Mouse (Mus musculus) monocyte, adult 2 months (primary cell): Measurements from ENCODE around the gene Kmt5b.
A peak's percentile ranks its signal among the peaks of the same experiment; 100 is the strongest.

Experiments
- DNase-seq, 2 experiments: peaks; one replicate each; pipeline ENCODE4 v3.0.0; 2022; ENCODE audit warnings: low spot score in 2 of 2, low read depth in 1 of 2

Kmt5b gene

DNA sequence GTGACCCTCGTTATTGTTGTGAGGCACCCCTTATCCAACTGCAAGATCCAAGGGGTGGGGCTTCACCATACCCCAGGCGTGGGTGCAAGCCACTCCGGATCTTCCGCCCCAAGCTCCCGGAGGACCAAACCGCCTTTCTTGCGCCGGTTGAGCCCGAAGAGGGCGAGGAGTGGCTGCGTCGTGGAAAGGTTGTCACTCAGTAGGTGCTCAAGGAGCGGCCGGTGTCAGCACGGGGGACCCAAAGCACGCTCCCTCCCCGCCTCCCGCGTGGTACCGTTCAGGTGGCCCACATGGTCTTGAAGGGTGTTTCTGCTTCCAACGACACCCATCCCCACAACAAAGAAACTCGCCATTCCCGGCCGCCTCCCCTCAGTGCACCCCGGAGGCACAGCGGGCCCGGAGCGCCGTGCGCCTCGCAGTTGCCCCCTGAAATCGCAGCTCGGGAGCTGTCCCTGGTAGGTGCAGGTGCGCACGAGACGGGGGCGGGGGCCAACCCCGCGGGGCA lies at the start of gene Kmt5b:
Gene Kmt5b (plus strand): TSS at position 146 of the 505 bp plus-strand sequence.
- DNase-seq = peak in 1 of 2 experiments; percentile 46

DNA sequence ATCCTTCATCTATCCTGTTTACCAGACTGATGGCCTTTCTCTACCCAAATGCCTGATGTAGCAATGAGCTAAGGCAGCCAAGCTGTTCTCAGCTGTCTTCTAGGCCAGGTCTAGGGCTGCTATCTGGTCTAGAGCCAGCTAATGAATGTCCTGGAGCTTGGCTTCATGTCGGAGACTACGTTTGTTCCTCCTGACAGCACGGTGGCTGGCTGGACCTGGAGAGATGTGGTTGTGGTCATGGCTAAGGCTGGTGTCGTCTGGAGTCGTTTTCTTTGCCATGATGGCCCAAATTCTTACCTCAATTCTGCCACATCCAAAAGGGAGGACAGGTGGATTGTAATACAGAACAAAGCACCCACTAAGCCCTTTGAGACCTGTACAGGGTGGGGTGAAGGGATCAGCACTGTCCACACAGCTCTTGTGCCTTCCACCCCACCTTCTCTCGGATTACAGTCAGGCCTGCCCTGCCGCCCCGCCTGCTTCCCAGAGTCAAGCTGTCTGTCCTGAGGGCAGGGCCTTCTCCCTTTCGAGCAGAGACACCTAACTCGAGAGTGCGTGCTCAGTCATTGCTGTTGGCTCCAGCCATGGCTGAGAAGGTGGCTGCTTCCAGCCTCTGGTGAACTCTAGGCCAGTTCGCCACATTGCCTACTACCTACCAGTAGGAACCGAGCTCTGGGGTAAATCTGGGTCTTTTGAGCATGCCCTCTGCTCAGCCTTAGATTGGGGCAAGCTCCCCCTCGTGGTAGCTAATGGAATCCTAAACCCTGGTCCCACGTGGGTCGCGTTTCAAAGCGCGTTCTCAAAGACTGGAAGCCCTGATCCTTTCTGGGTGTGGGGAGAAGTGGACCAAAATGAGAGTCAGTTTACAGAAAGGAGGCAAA lies 48.5 kb upstream of the Kmt5b start:
- DNase-seq = peak; percentile 42 to 65

DNA sequence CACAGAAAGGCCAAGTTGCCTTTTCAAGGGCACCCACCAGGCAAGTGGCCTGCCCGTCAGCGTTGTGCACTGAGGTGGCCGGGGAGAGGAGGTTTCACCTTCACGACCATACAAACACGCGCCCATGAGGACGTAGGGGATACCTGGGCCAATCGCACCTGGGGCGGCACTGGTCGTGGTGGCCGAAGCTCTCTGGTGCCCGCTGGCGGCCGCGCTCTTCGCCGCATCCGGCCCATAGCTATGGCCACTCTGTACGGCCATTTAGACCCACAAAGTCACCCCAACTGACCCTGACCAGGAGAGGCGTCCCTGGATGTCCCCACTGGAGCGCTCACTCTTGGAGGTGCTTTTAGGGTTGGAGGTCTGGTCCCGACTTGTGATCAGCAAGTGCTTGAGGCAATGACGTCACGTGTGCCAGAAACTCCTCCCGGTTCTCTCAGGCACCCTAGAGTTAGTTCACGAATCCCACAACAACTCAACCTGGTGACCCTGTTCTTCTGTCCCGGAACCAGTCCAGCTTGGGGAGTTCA lies 47.8 kb upstream of the Kmt5b start:
- DNase-seq = peak in 1 of 2 experiments; percentile 38

GRCm38 (mm10) chr19:3723170-3723569 lies 44.1 kb upstream of the Kmt5b start:
- DNase-seq = no peak

GRCm38 (mm10) chr19:3723904-3724303 lies 43.3 kb upstream of the Kmt5b start:
- peak; percentile 20 to 29 for DNase-seq

DNA sequence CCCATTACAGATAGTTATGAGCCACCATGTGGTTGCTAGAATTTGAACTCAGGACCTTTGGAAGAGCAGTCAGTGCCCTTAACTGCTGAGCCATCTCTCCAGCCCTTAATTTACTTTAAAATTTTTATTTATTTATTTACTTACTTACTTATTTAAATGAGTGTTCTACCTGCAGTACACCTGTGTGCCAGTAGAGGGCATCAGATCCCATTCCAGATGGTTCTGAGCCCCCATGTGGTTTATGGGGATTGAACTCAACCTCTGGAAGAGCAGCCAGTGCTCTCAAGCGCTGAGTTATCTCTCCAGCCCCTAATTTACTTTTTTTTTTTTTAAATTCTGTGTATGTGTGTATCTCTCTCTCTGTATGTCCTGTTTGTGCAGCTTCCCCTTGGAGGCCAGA lies 42.4 kb upstream of the Kmt5b start:
- peak; percentile 16 to 54 for DNase-seq

GRCm38 (mm10) chr19:3728901-3729300 lies 38.3 kb upstream of the Kmt5b start:
- no peak for DNase-seq

GRCm38 (mm10) chr19:3730781-3731646 lies 36.2 kb upstream of the Kmt5b start:
- DNase-seq = no peak

GRCm38 (mm10) chr19:3736001-3736400 lies 31.2 kb upstream of the Kmt5b start:
- no peak for DNase-seq

- no peak for DNase-seq
Measured at GRCm38 (mm10) chr19:3739650-3740049, 27.6 kb upstream of the Kmt5b start.

DNA sequence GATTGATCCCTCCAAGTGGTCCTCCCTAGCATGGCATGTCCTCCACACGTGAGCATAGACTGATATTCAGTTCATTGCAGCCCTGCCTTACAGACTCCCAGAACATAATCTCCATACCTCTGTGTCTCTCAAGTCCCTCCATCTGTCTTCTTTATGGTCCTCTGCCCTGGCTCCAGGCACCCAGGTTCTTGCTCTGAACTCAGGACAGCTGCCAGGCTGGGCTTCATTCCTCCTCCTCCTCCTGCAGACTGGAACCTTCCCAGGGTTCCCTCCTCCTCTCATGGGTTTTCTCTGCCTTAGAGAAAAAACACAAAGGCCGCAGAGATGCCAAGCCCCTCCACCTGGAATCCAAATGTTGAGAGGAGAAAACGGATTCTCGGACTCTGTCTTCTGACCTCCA lies 24.5 kb upstream of the Kmt5b start:
- no peak for DNase-seq

GRCm38 (mm10) chr19:3743362-3743761 lies 23.9 kb upstream of the Kmt5b start:
- no peak for DNase-seq

GRCm38 (mm10) chr19:3743851-3744512 lies 23.2 kb upstream of the Kmt5b start:
- DNase-seq = no peak

- no peak for DNase-seq
Measured at GRCm38 (mm10) chr19:3752621-3753239, 14.5 kb upstream of the Kmt5b start.

DNA sequence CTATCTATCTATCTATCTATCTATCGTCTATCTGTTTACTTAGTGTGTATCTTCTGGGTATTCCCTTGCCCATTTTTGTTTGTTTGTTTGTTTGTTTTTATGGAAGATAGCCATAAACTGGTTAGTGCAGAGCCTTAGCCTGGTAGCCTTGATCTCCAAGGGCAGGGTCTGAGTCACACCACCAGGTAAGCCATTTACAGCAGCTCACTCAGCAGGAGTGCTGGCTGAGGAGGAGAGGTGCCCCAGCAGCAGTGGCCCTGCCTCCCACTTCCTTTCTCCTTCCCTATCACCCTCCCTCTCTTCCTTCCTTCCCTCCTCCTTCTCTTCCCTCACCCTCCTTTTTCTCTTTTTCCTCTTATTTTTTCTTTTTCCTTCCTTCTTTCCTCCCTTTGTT lies 14.0 kb upstream of the Kmt5b start:
- DNase-seq = no peak

DNA sequence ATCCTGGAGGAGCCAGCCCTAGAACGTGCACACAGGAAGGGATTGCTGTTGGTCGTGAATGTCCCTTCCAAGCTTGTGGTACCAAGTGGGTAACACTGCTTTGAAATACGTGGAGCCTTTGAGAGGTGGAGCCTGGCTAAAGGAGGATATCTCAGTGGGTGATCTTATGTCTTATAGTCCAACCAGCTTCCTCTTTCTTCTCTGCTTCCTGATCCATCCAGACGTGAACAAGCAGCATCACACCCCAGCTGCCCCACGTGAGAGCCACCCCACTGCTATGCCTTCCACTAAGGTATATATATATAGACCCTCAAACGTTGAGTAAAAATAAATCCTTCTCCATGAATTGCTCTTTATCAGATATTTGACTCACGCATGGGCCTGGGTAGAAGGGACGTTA lies 13.5 kb upstream of the Kmt5b start:
- no peak for DNase-seq

- no peak for DNase-seq
Measured at GRCm38 (mm10) chr19:3757861-3758260, 9.4 kb upstream of the Kmt5b start.

DNA sequence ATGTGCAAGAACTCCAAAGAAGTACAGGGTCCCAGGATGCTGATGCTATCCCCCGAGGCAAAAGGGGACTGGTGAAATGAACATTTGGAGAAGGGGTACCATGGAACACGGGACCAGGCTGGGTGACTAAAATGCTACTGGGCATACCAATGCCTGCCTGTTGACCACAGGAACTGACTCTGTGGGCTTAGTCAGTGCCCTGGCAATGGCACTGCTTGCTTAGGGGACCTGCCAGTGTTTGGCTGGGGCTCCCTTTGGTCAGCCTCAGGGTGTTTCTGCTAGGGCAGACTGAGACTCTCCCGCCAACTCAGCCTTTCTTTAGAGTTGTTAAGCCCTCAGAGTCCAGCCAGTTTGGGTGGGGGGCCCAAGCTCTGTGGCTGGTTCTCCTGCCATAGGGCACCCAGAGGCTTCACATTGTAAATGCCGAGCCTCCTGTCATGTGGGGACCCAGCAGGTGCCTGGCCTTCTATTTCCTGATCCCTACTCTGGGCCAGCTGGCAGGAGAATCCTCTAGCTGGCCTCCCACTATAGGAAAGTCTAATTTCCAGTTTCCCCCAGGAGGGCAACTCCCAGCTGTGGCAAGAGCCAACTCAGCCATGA lies 1.9 kb upstream of the Kmt5b start:
- no peak for DNase-seq

DNA sequence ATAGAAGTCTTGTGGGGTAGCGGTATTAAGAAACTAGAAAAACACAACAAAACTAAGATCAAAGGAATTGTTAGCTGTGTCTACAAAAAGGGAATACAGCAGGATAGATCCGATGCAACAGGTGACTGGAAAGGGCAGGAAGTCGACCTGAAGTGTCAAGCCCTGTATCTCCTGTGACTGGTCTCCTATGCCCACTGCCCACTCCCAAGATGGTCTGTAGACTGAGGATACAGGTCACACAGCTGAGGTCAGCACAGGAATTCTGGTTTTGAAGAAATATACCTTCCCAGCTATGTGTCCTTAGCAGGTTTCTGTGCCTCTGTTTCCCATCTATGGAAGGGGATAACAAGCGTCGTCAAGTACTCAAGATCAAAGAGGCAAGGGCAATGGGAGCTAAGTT lies 843 bp upstream of the Kmt5b start:
- no peak for DNase-seq
